Mouse (Mus musculus) G1E (cell line): ENCODE measurements at regions not wholly inside any gene's neighbourhood (a gene's known extent, or its start where the extent isn't known, plus 50 kb on each side); places are given as distances from the start of the nearest gene placed in this dataset.

Experiments
- ATAC-seq: 2 replicates; pipeline ENCODE4 v1.8.0; 2016; ENCODE audit warnings: mild to moderate bottlenecking; ENCODE audit not compliant: insufficient number of reproducible peaks, poor library complexity, low FRiP score, severe bottlenecking; ENCODE audit errors: extremely low read depth
- DNase-seq: peaks from one replicate; pipeline ENCODE4 v3.0.0; 2012; ENCODE audit warnings: low spot score
- H3K27me3 ChIP-seq: 2 replicates; pipeline ENCODE4 v1.6.1; 2012; ENCODE audit warnings: mild to moderate bottlenecking, low read length, inconsistent platforms; ENCODE audit not compliant: insufficient read depth
- H3K36me3 ChIP-seq: replicated peaks from 2 replicates; pipeline ENCODE3; 2012; ENCODE audit warnings: mild to moderate bottlenecking, inconsistent platforms
- H3K4me1 ChIP-seq: 2 replicates; pipeline ENCODE4 v1.6.1; 2012; ENCODE audit warnings: low read depth, low read length, inconsistent platforms, mixed read lengths; ENCODE audit not compliant: insufficient read depth
- H3K4me3 ChIP-seq: 2 replicates; pipeline ENCODE4 v1.5.1; 2012; ENCODE audit warnings: low read depth, mild to moderate bottlenecking, inconsistent platforms, low read length, moderate library complexity, mixed read lengths
- H3K9me3 ChIP-seq: replicated peaks from 2 replicates; pipeline ENCODE4 v1.6.1; 2012; ENCODE audit warnings: inconsistent platforms
- CTCF ChIP-seq: IDR thresholded peaks from 2 replicates; pipeline ENCODE4 v1.5.1; 2012; ENCODE audit warnings: low read depth, low read length, inconsistent platforms, mixed read lengths
- GATA1 ChIP-seq: IDR thresholded peaks from 2 replicates; pipeline ENCODE4 v1.6.1; 2012; ENCODE audit warnings: borderline replicate concordance, low read length, inconsistent platforms, mixed read lengths
- GATA2 ChIP-seq: IDR thresholded peaks from 2 replicates; pipeline ENCODE4 v1.6.1; 2012; ENCODE audit warnings: low read depth, low read length, inconsistent platforms, borderline replicate concordance
- POLR2AphosphoS5 ChIP-seq: IDR thresholded peaks from 2 replicates; pipeline ENCODE4 v1.6.1; 2012; ENCODE audit warnings: low read depth, low read length, inconsistent platforms; ENCODE audit not compliant: insufficient replicate concordance
- TAL1 ChIP-seq: conservative IDR thresholded peaks from 2 replicates; pipeline ENCODE4 v1.6.1; 2012; ENCODE audit warnings: low read depth, low read length, inconsistent platforms, mixed read lengths

DNA sequence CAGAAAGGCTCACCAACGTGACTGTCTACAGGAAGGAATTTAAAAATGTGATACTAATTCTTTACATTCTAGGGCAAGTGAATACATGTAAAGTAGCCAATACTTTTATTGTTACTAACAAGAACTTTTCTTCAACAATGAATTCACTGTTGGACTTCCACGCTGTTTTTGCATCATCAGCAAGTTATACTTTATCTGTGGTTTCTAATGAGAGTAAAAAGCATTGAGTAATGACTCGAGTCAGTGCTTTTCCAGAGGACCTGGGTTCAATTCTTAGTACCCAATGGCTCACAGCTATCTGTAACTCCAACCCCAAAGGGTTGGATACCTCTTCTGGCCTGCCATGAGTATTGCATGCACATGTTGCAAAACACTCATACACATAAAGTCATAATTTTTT is 270.3 kb upstream of the Tmem161b start:
- DNase-seq (no peak), ATAC-seq (no peak)
- no peaks in the 10 kb centered on the region for H3K36me3 ChIP-seq
- H3K27me3 ChIP-seq: no peaks in the 10 kb centered on the region
- H3K4me3 ChIP-seq: no peak overlapping the region
- TF ChIP-seq CTCF (no peak), GATA2 (no peak), TAL1 (no peak), GATA1 (no peak), POLR2AphosphoS5 (no peak)
- no peaks in the 10 kb centered on the region for H3K4me1 ChIP-seq
- no peaks in the 10 kb centered on the region for H3K9me3 ChIP-seq

DNA sequence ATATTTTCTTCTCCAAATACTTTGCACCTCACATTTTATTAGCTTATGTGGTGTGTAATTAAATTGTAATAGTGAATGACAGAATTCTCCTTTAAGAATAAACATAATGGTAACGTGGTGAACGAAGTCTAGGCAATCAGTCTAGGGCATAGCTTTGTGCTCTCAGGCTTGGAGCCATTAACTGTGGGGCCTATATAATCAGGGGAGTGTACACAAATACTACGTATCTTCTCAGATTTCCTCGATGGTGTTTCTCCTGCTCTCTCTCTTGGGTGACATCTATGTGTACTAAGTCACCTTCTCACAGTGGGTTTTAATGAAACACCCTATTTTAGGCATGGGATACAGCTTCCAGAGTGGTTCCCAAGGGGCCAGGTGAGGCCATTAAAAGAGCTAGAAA is 269.7 kb upstream of the Tmem161b start:
- no peaks in the 10 kb centered on the region for H3K27me3 ChIP-seq
- TF ChIP-seq CTCF: no peak
- no peak for ATAC-seq

DNA sequence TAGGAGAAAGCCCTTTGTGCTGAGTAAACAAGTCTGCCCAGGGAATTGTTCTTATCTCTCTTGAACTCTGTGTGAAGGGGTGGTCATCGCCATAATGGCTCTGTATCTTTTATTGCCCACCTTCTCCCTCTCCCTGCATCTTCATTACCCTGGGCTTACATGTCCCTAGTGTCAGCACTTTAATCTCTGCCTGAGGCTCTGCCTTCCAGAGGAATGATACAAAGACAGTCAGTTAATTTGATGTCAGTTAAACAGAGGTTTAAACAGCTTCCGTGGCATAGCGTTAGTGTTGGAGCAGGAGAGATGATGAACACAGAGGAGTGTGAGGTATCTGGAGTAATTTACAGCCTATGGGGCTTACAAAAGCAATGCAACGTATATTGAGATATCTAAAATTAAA is 269.2 kb upstream of the Tmem161b start:
- H3K9me3 ChIP-seq: no peaks in the 10 kb centered on the region
- H3K27me3 ChIP-seq: no peaks in the 10 kb centered on the region
- no peak for TF ChIP-seq TAL1
- TF ChIP-seq GATA2: no peak
- no peak for TF ChIP-seq GATA1
- TF ChIP-seq POLR2AphosphoS5: no peak
- TF ChIP-seq CTCF: no peak
- no peaks in the 10 kb centered on the region for H3K4me1 ChIP-seq
- ATAC-seq: no peak
- no peak for DNase-seq
- no peaks in the 10 kb centered on the region for H3K36me3 ChIP-seq
- no peak overlapping the region for H3K4me3 ChIP-seq

More for the DNA sequence above, 269.7 kb upstream of the Tmem161b start:
- Histone ChIP-seq H3K4me1 (no peaks in the 10 kb centered on the region), H3K9me3 (no peaks in the 10 kb centered on the region), H3K4me3 (no peak overlapping the region), H3K36me3 (no peaks in the 10 kb centered on the region)
- DNase-seq: no peak

DNA sequence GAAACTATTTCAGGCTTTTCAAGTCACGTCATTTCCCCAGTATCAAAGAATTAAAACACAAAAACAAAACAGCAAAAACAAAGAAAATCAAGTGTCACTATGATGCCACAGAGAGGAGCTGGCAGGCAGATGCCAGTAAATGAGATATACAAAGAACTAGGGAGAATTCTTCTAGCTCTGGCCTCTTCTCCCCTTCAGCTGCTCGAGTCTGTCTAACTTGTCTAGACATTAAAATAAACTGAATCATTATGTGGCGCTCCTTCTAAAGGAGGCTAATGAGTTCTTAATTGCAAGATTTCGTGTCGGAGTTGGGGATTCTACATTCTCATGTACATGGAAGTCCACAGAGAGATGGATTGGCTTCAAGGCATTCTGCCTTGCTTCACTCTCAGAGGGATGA is 266.4 kb upstream of the Tmem161b start:
- Histone ChIP-seq H3K9me3 (no peaks in the 10 kb centered on the region), H3K4me1 (no peaks in the 10 kb centered on the region), H3K4me3 (no peak overlapping the region), H3K27me3 (no peaks in the 10 kb centered on the region), H3K36me3 (no peaks in the 10 kb centered on the region)
- no peak for DNase-seq
- no peak for ATAC-seq
- TF ChIP-seq GATA1 (no peak), CTCF (no peak)

DNA sequence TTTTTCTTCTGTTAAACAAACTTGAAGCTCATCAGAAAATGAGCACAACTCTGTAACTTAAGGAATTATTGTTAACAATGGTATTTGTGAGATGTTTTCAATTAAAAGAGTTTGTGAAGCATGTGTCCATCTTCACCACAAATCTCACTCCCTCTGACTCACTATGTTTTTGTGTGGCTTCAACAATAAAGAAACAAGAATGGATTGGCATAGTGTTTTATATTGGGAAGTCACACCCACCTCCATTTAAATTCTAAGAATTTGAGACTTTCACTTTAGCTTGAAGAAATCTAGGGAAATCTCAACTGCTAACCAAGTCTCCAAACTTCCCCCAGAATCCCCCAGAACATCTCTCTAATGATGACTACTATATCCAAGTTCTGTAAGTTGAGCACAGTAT is 243.6 kb upstream of the Tmem161b start:
- no peak for TF ChIP-seq GATA1
- TF ChIP-seq TAL1: no peak
- TF ChIP-seq CTCF: no peak
- no peak for TF ChIP-seq GATA2
- no peaks in the 10 kb centered on the region for H3K36me3 ChIP-seq
- DNase-seq (no peak), ATAC-seq (no peak)
- H3K27me3 ChIP-seq: no peaks in the 10 kb centered on the region
- no peaks in the 10 kb centered on the region for H3K9me3 ChIP-seq
- H3K4me1 ChIP-seq: no peaks in the 10 kb centered on the region
- no peak overlapping the region for H3K4me3 ChIP-seq

DNA sequence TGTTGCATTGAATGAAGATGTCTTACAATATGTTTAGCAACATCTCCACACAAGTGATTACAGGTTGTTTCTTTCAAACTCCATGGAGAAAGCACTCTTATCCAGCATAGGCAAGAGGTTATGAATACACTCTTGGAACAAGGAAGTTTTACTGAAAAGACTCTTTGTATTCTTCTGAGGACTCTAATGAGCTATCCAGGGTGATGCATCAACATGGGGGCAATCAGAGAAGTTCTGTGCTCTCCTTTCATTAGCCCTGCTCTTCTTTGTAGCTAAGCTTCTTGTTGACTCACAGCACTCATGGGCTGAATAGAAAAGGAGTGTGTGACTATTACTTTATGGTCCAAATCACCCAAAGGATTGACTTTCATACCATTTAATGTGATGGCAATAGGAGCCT is 242.6 kb upstream of the Tmem161b start:
- ATAC-seq (no peak), DNase-seq (no peak)
- no peaks in the 10 kb centered on the region for H3K9me3 ChIP-seq
- H3K36me3 ChIP-seq: no peaks in the 10 kb centered on the region
- H3K27me3 ChIP-seq: no peaks in the 10 kb centered on the region
- H3K4me1 ChIP-seq: no peaks in the 10 kb centered on the region
- TF ChIP-seq TAL1: no peak
- TF ChIP-seq CTCF: no peak
- no peak for TF ChIP-seq GATA1
- no peak for TF ChIP-seq GATA2
- no peak for TF ChIP-seq POLR2AphosphoS5
- H3K4me3 ChIP-seq: no peak overlapping the region

DNA sequence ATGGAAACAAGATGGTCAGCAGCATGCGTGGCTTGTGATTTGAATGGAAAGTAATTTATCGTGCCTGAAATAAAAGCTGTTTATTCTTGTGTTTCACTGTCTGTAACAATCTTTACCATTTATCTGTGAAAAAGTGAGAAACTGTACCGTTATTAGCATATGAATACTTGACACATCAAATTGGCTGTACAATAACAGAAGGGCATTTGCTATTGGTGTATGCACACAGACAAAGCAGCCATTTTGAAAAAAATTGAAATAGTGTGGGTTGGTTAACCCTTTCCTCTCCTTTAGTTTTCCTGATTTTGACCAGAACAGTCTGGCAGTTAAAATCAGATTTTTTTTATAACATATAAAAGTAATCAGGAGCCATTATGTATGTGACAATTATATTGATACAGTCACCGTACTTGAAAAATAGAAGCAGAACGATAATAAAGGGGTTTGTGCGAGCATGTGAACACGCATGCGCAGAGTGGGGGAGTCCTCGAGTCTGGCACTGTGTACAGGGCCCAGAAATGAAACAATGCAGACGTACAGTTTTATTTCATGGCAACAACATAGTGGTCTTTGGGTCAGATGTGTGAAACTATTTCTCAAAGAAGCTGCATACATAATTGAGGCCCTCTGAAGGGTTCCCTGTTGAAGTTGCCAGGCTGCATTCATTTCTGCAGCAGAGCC is 237.3 kb upstream of the Tmem161b start:
- Histone ChIP-seq H3K27me3 (no peaks in the 10 kb centered on the region), H3K4me1 (no peaks in the 10 kb centered on the region), H3K9me3 (no peaks in the 10 kb centered on the region), H3K4me3 (no peak overlapping the region), H3K36me3 (no peaks in the 10 kb centered on the region)
- TF ChIP-seq POLR2AphosphoS5 (no peak), CTCF (no peak), TAL1 (no peak), GATA1 (no peak), GATA2 (no peak)
- ATAC-seq (no peak), DNase-seq (no peak)
